In the genomic region with DNA sequence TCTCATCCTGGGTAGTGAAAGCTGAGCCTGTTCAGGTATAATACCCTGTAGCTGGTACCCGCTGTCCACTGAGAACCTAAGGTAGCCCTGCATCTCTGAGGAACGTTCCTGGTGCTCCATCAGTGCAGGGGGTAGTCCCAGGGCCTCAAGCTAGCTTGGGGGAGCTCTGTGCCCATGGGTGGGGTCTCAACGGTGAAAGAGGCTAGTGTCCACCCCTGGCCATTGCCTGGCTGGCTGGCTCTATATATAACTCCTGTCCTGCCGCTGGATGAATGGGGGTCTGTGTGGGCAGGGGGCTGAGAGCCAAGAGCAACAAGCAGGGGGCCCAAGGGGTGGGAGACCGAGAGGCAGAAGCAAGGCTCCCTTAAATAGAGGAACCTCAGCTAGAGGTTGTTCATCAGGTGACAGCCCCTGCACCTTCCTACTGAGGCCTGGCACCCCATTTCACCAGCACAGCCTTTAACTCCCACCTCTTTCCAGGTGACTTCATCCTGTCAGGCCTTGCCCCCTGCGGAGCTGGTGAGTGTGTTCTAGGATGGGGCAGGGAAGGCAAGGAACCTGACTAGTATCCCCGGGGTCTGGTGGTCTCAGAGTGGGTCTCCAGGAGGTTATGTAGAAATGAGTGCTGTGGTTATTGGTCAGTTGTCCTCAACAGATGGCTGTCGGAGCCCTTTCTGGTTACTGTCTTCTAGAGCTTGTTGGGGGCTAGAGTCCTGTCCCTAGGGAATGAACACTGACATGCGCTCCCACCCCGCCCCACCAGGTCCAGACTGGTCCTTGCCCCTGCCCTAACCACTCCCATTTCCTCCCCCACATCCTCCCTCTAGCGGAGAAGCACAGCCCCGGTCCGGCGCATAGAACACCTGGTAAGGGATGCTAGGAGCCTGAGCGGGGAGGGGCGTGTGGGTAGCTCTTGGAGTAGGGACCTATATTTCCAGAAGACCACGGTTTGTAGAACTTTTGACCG, we compare ENCODE assay signal across 8 mouse cellular contexts. TPM values are rescaled to one million over a fixed set of nuclear protein-coding genes. Genes with fewer than 3 reads are reported as not detected.
DNase-seq lines count a peak whose midpoint lies in the region; ATAC-seq and TF ChIP-seq lines count a peak whose summit lies in the region.

No protein-coding gene starts in this region.

- H3K9ac ChIP-seq in heart, adult 2 months (ENCODE audit: low read depth, low read length) = peak overlapping the region; percentile 64
- no peak overlapping the region for H3K9ac ChIP-seq in heart, embryonic 11.5 days (ENCODE audit: low read depth, low read length)
- no peak overlapping the region; the same call in 1 of the 2 replicates for H3K9ac ChIP-seq in midbrain, postnatal 0 days (replicated peaks; ENCODE audit: low read length, poor library complexity, severe bottlenecking)

- peaks cover 27% of the 10 kb centered on the region for H3K4me1 ChIP-seq in heart, adult 2 months (ENCODE audit: control insufficient read depth, insufficient read depth, low read length)
- H3K4me1 ChIP-seq in heart, embryonic 11.5 days (ENCODE audit: control insufficient read depth, insufficient read depth, low read length) = peaks cover 65% of the 10 kb centered on the region
- no peaks in the 10 kb centered on the region; the same call in 1 of the 2 replicates for H3K4me1 ChIP-seq in midbrain, postnatal 0 days (ENCODE audit: insufficient read depth, low read length)

- H3K36me3 ChIP-seq in heart, adult 2 months (ENCODE audit: control insufficient read depth, insufficient read depth, low read length) = peaks cover 25% of the 10 kb centered on the region
- peaks cover 11% of the 10 kb centered on the region for H3K36me3 ChIP-seq in heart, embryonic 11.5 days (ENCODE audit: control insufficient read depth, insufficient read depth, low read length)
- no peaks in the 10 kb centered on the region for H3K36me3 ChIP-seq in midbrain, postnatal 0 days (ENCODE audit: insufficient read depth, low read length)

- peak overlapping the region; percentile 99 for H3K27ac ChIP-seq in heart, adult 2 months
- H3K27ac ChIP-seq in heart, embryonic 11.5 days (ENCODE audit: low read depth, low read length) = no peak overlapping the region
- H3K27ac ChIP-seq in midbrain, postnatal 0 days (ENCODE audit: low read depth, low read length) = no peak overlapping the region

- WGBS in heart, adult 2 months = 24% methylated on average over 18 of the region's 18 CpGs
- WGBS in heart, embryonic 11.5 days (ENCODE audit: insufficient replicate concordance) = 28% methylated on average over 18 of the region's 18 CpGs
- WGBS in midbrain, postnatal 0 days = 36% methylated on average over 18 of the region's 18 CpGs

- intact Hi-C loops in heart, adult 2 months (cut with DNase I) = loop anchor here (2.0 to 10.0 kb wide), 2 partner anchors 31 to 299 kb away; a partner anchor contains a TSS

- no peaks in the 10 kb centered on the region for H3K9me3 ChIP-seq in heart, embryonic 11.5 days (replicated peaks; ENCODE audit: control insufficient read depth, low read length)
- no peaks in the 10 kb centered on the region for H3K9me3 ChIP-seq in midbrain, postnatal 0 days (ENCODE audit: low read length)

- no peak for ATAC-seq in heart, embryonic 11.5 days (replicated peaks; ENCODE audit: insufficient number of reproducible peaks, low FRiP score, low TSS enrichment)
- no peak for ATAC-seq in midbrain, postnatal 0 days (ENCODE audit: low FRiP score)

- no peaks in the 10 kb centered on the region for H3K27me3 ChIP-seq in heart, adult 2 months (ENCODE audit: control insufficient read depth, insufficient read depth, low read length)
- H3K27me3 ChIP-seq in heart, embryonic 11.5 days (ENCODE audit: control insufficient read depth, insufficient read depth, low read length) = no peaks in the 10 kb centered on the region; the same call in 1 of the 2 replicates
- peaks cover 5% of the 10 kb centered on the region; the same call in 1 of the 2 replicates for H3K27me3 ChIP-seq in midbrain, postnatal 0 days (ENCODE audit: insufficient read depth, low read length)

- H3K4me3 ChIP-seq in heart, adult 2 months = peak overlapping the region; percentile 85
- H3K4me3 ChIP-seq in heart, embryonic 11.5 days (ENCODE audit: low read depth, low read length) = peak overlapping the region; percentile 10; the same call in 1 of the 2 replicates
- peak overlapping the region; percentile 37; the same call in 1 of the 2 replicates for H3K4me3 ChIP-seq in midbrain, postnatal 0 days (ENCODE audit: low read depth, low read length)

- TF ChIP-seq EP300 in heart, adult 2 months (IDR thresholded peaks at IDR 0.05; ENCODE audit: insufficient read depth, low read depth, low read length) = 0 out of 2 replicates have a peak, but pooled peaks have one; percentile 16

- H3K79me2 ChIP-seq in heart, adult 2 months (replicated peaks; ENCODE audit: control insufficient read depth, insufficient read depth, low read length) = no peaks in the 10 kb centered on the region

- no peak for TF ChIP-seq POLR2A in heart, adult 2 months (IDR thresholded peaks at IDR 0.05; ENCODE audit: insufficient read depth, low read depth, low read length)

- peak; percentile 53 for TF ChIP-seq CTCF in heart, adult 2 months (IDR thresholded peaks at IDR 0.05)
- TF ChIP-seq CTCF in midbrain, postnatal 0 days (IDR thresholded peaks at IDR 0.05) = peak; percentile 36

- peak; percentile 67 to 69 for DNase-seq in heart, adult 2 months
- no peak for DNase-seq in heart, adult 8-10 months (ENCODE audit: low spot score)
- peak; percentile 39 for DNase-seq in T-cell, adult 2 months (ENCODE audit: low spot score)
- DNase-seq in kidney, postnatal 14 days = peak; percentile 65
- no peak for DNase-seq in midbrain, postnatal 0 days (ENCODE audit: low spot score)
- no peak for DNase-seq in layer of hippocampus, adult 11-12 months (ENCODE audit: low spot score)
- DNase-seq in left cerebral cortex, adult 8-10 months (ENCODE audit: low spot score in 2 of 2) = no peak

- peak overlapping the region; percentile 39 for H3K4me2 ChIP-seq in heart, embryonic 11.5 days
- H3K4me2 ChIP-seq in midbrain, postnatal 0 days (ENCODE audit: low read depth, low read length, poor library complexity, severe bottlenecking) = peak overlapping the region; percentile 74

RNA-seq across cellular contexts. Expression of a gene that starts 5.8 kb away (rescaled TPM):
- total RNA-seq in heart, adult 2 months (2021) = 100 to 1,000 TPM; 114 to 130 TPM
- polyA plus RNA-seq in heart, adult 2 months (2012; rRNA removed) = 157 and 184 TPM in 2 replicates
- total RNA-seq in heart, adult 8-10 months (2022) = 100 to 1,000 TPM; 123 to 146 (median 133) TPM
- 25.0 and 25.4 TPM in 2 replicates for polyA plus RNA-seq in heart, embryonic 11.5 days (2014; fragmentation: Nextera tagmentation; extraction: Ambion mirVana)
- 18.1 and 20.4 TPM in 2 replicates for total RNA-seq in midbrain, postnatal 0 days (2014; rRNA removed)
- polyA plus RNA-seq in midbrain, postnatal 0 days (2015; fragmentation: Nextera tagmentation; extraction: Ambion mirVana) = 5.1 and 6.3 TPM in 2 replicates
- 10 to 100 TPM; 23.3 to 29.5 (median 24.3) TPM for total RNA-seq in left cerebral cortex, adult 8-10 months (2022)

RNA-seq across cellular contexts. Expression of a gene that starts 30.0 kb away (rescaled TPM):
- total RNA-seq in heart, adult 2 months (2021) = 10 to 100 TPM; 13.4 to 14.2 TPM
- polyA plus RNA-seq in heart, adult 2 months (2012; rRNA removed) = 23.1 and 24.2 TPM in 2 replicates
- 10 to 100 TPM; 13.2 to 16.8 (median 15.6) TPM for total RNA-seq in heart, adult 8-10 months (2022)
- polyA plus RNA-seq in heart, embryonic 11.5 days (2014; fragmentation: Nextera tagmentation; extraction: Ambion mirVana) = 11.1 and 14.6 TPM in 2 replicates
- total RNA-seq in midbrain, postnatal 0 days (2014; rRNA removed) = 120 and 134 TPM in 2 replicates
- polyA plus RNA-seq in midbrain, postnatal 0 days (2015; fragmentation: Nextera tagmentation; extraction: Ambion mirVana) = 118 and 120 TPM in 2 replicates
- total RNA-seq in left cerebral cortex, adult 8-10 months (2022) = 100 to 1,000 TPM; 147 to 167 (median 161) TPM

RNA-seq across cellular contexts. Expression of a gene that starts 32.5 kb away (rescaled TPM):
- 100 to 1,000 TPM; 138 to 177 TPM for total RNA-seq in heart, adult 2 months (2021)
- 50.7 and 87.9 TPM in 2 replicates for polyA plus RNA-seq in heart, adult 2 months (2012; rRNA removed)
- 100 to 1,000 TPM; 161 to 190 (median 169) TPM for total RNA-seq in heart, adult 8-10 months (2022)
- polyA plus RNA-seq in heart, embryonic 11.5 days (2014; fragmentation: Nextera tagmentation; extraction: Ambion mirVana) = 71.6 and 83.5 TPM in 2 replicates
- total RNA-seq in midbrain, postnatal 0 days (2014; rRNA removed) = 161 and 169 TPM in 2 replicates
- 65.8 and 68.2 TPM in 2 replicates for polyA plus RNA-seq in midbrain, postnatal 0 days (2015; fragmentation: Nextera tagmentation; extraction: Ambion mirVana)
- total RNA-seq in left cerebral cortex, adult 8-10 months (2022) = 100 to 1,000 TPM; 191 to 203 (median 200) TPM

RNA-seq across cellular contexts. Expression of a gene that starts 38.1 kb away (rescaled TPM):
- total RNA-seq in heart, adult 2 months (2021) = 10 to 100 TPM; 28.9 to 31.7 TPM
- polyA plus RNA-seq in heart, adult 2 months (2012; rRNA removed) = 47.6 and 56.1 TPM in 2 replicates
- total RNA-seq in heart, adult 8-10 months (2022) = 10 to 100 TPM; 20.6 to 52.4 (median 26.0) TPM
- 0.70 and 1.1 TPM in 2 replicates for polyA plus RNA-seq in heart, embryonic 11.5 days (2014; fragmentation: Nextera tagmentation; extraction: Ambion mirVana)
- total RNA-seq in midbrain, postnatal 0 days (2014; rRNA removed) = 11.9 and 13.6 TPM in 2 replicates
- polyA plus RNA-seq in midbrain, postnatal 0 days (2015; fragmentation: Nextera tagmentation; extraction: Ambion mirVana) = 9.9 and 12.7 TPM in 2 replicates
- 10 to 100 TPM; 42.4 to 49.5 (median 45.5) TPM for total RNA-seq in left cerebral cortex, adult 8-10 months (2022)

RNA-seq across cellular contexts. Expression of a gene that starts 44.3 kb away (rescaled TPM):
- under 1 TPM in 1 of 2 experiments, not detected in 1; 0.09 TPM for total RNA-seq in heart, adult 2 months (2021)
- polyA plus RNA-seq in heart, adult 2 months (2012; rRNA removed) = 0.12 and 0.16 TPM in 2 replicates
- under 1 TPM in 3 of 4 experiments, not detected in 1; 0.11 to 0.13 (median 0.12) TPM for total RNA-seq in heart, adult 8-10 months (2022)
- 0.76 and 2.3 TPM in 2 replicates for polyA plus RNA-seq in heart, embryonic 11.5 days (2014; fragmentation: Nextera tagmentation; extraction: Ambion mirVana)
- 0.61 TPM in 1 of 2 replicates, not detected in the other for total RNA-seq in midbrain, postnatal 0 days (2014; rRNA removed)
- 0.06 and 0.12 TPM in 2 replicates for polyA plus RNA-seq in midbrain, postnatal 0 days (2015; fragmentation: Nextera tagmentation; extraction: Ambion mirVana)
- under 1 TPM in 2 of 4 experiments, not detected in 2; 0.26 to 0.27 TPM for total RNA-seq in left cerebral cortex, adult 8-10 months (2022)

Comparison
In these comparisons a context has a peak if more than half of its experiments do, and no peak if none do; other contexts are left out.
1. DNase-seq: peak in heart, adult 2 months (2 of 2), T-cell, adult 2 months (single experiment) and kidney, postnatal 14 days (single experiment); none in heart, adult 8-10 months (single experiment), midbrain, postnatal 0 days (single experiment), layer of hippocampus, adult 11-12 months (single experiment) and left cerebral cortex, adult 8-10 months (0 of 2).
2. H3K4me3 ChIP-seq: peak in every context shown above with its lines; median percentile 85 in heart, adult 2 months; 37 in midbrain, postnatal 0 days; 10 in heart, embryonic 11.5 days.